Mouse (Mus musculus) heart, adult 2 months (tissue): ENCODE measurements around the gene Dguok.

Experiments
- CTCF ChIP-seq: fragments of 200-600 bp; IDR thresholded peaks from 2 replicates; pipeline ENCODE4 v1.8.1; 2022; ENCODE audit warnings: antibody characterized with exemption, mild to moderate bottlenecking, moderate library complexity
- EP300 ChIP-seq: fragments of 200-500 bp; IDR thresholded peaks from 2 replicates; pipeline ENCODE4 v1.6.1; 2011; ENCODE audit warnings: low read depth, low read length, control low read depth; ENCODE audit not compliant: insufficient read depth
- POLR2A ChIP-seq: fragments of 200-500 bp; IDR thresholded peaks from 2 replicates; pipeline ENCODE4 v1.6.1; 2011; ENCODE audit warnings: mild to moderate bottlenecking, low read depth, low read length, control low read depth; ENCODE audit not compliant: insufficient read depth

DNA sequence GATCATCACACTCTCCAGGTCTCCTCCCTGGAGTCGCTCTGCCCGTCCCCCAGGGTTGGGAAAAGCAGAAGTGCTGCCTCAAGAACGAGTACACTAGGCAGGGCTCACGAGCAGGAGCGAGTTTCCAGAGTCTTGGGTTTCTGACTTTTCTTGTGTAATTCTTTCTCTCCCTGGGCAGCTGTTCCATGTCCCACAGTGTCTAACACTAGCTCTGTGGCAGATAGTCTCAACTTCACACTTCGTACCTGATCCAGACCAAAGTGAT, 30.0 kb upstream of the Dguok start:
- no peak for TF ChIP-seq CTCF
- TF ChIP-seq EP300: no peak
- TF ChIP-seq POLR2A: no peak
